ENCODE assay signal across 17 mouse cellular contexts in the genomic region with DNA sequence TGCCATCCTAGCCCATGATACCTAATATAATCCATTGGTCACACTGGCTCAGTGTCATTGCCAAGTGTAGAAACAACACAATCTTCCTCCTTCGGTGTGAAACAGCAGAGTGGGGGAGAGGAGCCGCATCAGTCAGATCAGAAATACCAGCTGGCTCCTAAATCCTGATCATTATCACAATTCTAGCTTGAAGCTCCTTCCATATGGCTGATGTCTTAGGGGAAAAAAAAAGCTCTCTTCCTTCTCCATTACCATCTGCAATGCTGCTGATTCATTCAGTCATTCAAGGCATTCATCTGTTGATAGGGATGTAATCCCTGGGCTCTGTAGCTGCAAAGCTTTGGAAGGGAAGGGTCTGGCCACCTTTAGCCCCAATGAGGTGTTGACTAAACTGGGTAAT. TPM values are rescaled to one million over a fixed set of nuclear protein-coding genes. Genes with fewer than 3 reads are reported as not detected.
DNase-seq lines count a peak whose midpoint lies in the region.
"Had no signal": no experiment of that assay in that cellular context is flagged by ENCODE, and none has a peak within 500 bp of the region (broad histone marks: within the 10 kb centered on the region; RNA-seq: fewer than 3 reads in every experiment).

No protein-coding gene starts in this region.

- peak; percentile 35 for DNase-seq in right cerebral cortex, adult 18-20 months
- no peak for DNase-seq in right cerebral cortex, postnatal 25 days
- DNase-seq in induced T-regulatory cell, adult 2 months (ENCODE audit: low read depth): peak; percentile 21
- DNase-seq in layer of hippocampus, postnatal 14 days (ENCODE audit: low spot score in 2 of 2): peak; percentile 17 to 47
- DNase-seq in telencephalon, adult 2 months (ENCODE audit: low read depth, low spot score): peak; percentile 74
- DNase-seq in urinary bladder, postnatal 14 days (ENCODE audit: low spot score): no peak
- no peak for DNase-seq in lung, postnatal 36 days
- DNase-seq: cerebellum, adult 9-11 months; heart, adult 11 months; heart, postnatal 36 days; liver; midbrain, embryonic 14.5 days; spleen, adult 18-20 months had no signal

RNA-seq across cellular contexts. Expression of a gene that starts 38.7 kb away (rescaled TPM):
- total RNA-seq in layer of hippocampus, postnatal 14 days (2021): not detected
- total RNA-seq: adrenal gland, adult 18-20 months; gastrocnemius, adult 8-10 months; heart, postnatal 36 days; left cerebral cortex, postnatal 10 days; megakaryocyte, adult 5-6 weeks had no signal

RNA-seq across cellular contexts. Expression of a gene that starts 45.0 kb away (rescaled TPM):
- total RNA-seq in layer of hippocampus, postnatal 14 days (2021): 10 to 100 TPM; 61.1 to 62.1 TPM

Comparison
In these comparisons a context has a peak if more than half of its experiments do, and no peak if none do; other contexts are left out.
1. DNase-seq: peak in right cerebral cortex, adult 18-20 months (single experiment), induced T-regulatory cell, adult 2 months (single experiment), layer of hippocampus, postnatal 14 days (2 of 2) and telencephalon, adult 2 months (single experiment); none in right cerebral cortex, postnatal 25 days (single experiment), urinary bladder, postnatal 14 days (single experiment) and lung, postnatal 36 days (single experiment).